Mouse (Mus musculus): Measurements from ENCODE around the gene Gpc3.

The Gpc3 gene

DNA sequence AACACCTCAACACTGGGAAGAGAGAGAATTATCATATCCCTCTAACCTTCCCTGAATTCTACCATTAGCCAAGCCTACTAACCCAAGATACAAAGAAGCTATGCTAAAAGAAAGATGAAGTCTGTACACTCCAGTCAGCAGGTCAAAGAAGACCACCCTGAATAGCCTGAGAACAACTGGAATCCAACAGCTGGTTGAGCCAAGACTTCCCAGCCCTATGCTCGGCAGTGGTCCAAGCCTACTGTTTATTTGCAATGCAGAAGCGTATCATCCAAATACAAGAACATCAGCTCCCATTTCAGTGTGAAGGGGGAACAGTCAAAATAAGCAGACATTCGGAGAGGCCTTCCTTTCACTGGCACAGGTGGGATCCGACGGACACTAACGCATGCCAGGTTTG is 56.3 kb downstream of the Gpc3 start:
- no peak for DNase-seq

DNA sequence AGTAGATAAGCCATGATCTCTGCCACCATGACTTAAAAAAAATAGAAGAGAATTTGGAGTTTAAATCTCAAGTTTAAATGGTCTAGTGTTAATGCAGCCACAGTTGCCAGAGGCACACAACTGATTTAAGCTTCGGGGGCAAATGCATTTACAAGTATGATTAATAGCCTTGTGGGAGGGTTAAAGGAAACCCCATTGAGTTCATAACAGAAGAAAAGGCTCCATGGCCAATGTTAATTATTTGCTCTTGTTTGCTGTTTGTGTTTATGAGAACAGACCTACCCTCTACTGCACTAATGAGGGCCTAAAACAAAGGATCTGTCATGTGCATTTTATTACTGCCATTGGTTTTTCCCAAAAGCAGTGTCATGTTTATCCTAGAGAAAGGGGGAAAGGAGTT is 62.5 kb downstream of the Gpc3 start:
- DNase-seq, result no peak

DNA sequence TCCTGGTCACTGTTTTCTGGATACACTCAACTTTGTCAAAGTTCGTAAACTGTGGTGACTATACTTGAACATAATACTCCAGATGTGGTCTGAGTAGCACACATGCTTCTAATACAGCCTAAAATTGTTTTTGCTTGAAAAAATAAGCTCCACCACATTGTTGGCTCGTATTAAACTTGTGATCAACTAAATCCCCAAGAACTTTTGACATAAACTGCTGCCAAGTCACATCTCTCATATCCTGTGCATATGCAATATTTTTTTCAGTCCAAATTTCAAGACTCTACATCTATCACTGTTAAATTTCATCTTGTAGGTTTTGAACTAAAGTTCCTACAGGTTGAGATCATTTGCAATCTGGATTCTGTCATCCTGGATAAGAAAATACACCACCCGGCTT is 69.1 kb downstream of the Gpc3 start:
- DNase-seq, result no peak

DNA sequence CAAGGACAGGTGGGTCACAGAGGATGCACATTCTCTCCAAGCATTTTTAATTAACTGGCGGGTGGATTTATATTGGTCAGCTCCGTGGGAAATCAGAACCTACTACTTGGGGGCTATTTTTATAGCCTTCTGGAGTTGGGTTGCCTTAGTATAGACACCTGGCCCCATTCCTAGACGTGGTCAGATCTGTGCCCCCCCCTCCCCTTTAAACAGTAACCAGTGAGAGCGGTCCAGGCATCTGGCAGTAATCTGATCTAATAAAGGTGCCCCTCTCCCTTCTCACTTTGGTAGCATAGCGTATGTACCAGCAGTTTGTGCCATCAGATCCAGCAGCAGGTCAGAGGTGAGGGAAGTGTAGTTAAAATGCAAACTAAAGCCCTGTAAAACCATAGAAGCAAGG is 76.5 kb downstream of the Gpc3 start:
- DNase-seq, result no peak

DNA sequence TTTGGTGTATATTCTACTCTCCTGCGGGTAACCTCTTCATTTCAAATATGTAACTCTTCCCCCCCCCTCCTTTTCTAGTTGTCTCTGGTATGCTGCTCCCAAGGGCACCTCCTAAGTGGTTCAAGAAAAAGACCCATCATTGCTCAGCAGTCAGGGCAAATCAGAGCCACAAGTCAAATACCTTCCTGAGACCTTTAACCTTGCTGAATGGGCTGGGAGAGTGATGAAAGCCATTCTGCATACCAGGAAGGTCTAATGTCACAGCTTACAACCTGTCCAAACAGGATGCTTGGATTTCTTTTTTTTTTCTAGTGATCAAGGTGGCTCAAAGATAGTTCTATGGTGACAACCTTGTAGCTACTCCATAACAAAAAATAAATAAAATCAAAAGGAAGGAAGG is 80.0 kb downstream of the Gpc3 start:
- DNase-seq, result no peak

DNA sequence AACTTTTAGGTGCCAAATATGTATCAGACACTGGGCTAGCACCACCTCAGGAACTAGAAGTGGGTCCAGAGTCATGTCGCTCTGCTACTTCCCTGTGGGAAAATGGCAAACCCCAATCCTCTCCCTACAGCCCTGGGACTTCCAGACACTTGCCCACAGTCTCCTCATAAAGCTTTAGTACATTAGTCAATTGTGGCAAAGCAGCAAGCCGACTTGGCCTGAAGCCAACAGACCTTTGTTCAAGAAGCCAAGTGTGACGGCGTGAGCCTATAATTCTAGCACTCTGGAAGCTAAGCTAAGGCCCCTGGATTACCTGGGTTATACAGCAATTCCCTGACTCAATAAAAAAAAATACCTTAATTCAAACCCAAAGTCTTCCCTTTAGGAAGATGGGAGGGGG is 80.7 kb downstream of the Gpc3 start:
- DNase-seq, result no peak

DNA sequence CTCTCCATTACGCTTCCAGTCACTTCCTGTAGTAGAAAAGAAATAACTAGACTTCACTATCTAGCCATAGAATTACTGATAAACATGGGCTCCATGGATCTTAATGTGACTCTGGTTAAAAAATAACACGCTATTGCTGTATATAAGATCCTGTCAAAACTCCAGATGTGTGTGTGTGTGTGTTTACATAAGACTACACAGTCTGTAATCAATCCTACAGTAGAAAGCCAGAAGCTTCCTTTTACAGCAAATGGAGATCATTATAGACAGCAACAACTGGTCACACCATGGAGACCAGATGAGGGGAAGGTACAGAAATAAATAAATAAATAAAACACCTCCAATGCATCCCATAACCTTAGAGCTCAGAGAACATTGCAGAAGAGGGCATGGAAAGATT is 81.6 kb downstream of the Gpc3 start:
- DNase-seq, result no peak

DNA sequence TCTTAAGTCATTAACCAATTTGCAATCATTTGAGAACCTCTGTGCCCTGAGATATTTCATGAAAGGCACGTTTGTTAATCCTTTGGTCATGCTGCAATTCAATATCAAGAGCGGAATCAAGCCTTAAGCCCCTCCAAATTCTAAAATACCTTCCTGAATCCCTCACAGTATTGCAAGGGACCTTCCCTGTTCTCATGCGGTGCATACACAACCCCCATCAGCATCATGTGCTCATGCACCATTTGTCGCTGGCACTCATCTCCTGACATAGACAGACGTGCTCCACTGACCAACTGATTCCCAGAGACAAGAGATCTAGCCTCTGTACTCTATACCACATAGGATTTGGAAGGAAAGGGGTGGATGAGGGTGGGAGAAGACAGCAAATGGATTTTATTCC is 87.7 kb downstream of the Gpc3 start:
- DNase-seq, result no peak

DNA sequence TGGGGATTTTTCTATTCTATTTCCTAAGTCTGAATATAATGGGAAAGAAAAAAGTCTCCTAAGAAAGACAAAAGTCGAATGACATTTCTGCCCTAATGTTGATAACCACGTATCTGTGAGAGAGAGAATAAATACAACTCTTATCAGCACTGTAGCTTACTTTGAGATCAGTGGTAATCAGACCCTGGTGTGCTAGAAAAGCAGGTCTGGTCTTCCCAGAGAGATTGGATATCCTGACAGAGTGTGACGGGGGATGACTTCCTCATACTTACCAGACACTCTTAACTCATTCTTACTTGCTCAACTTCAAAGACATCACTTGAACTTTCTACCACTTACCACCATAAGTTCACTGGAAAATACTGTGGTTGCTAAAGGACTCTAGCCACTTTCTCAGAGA is 88.6 kb downstream of the Gpc3 start:
- DNase-seq, result no peak

DNA sequence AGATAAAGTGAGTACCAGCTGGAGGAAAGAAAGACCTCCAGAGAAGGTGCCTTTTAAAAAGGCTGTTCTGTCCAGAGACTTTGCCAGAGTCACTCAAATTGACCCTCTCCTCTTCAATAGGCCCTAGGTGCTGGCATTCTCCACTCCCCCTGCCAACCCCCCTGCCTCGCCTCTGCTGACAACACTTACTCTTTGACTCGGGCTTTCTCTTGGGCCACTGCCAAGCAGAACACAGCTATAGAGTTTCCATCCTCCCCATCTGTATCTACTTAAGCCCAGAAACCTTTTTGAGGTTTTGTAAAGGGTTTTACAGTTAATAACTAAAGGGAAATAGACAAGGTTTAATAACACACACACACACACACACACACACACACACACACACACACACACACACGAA is 99.2 kb downstream of the Gpc3 start:
- no peak for DNase-seq

DNA sequence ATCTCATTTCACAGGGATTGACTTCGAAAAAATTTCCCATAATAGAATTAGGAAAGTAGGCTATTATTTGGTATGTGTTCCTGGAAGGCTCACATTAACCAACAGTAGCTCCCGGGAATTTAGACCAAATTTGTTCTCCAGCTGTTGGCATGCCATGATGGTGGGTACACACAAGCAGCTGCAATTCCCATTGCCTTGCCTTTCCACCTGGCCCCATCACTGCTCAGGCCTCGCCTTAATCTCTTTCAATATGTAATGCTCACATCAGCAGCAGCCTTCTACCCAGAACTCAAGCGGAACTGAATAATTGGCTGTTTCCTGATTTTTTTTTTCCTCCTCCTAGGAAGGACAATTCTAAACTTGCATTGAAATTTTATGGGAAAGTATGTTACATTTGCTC is 102.6 kb downstream of the Gpc3 start:
- no peak for DNase-seq

DNA sequence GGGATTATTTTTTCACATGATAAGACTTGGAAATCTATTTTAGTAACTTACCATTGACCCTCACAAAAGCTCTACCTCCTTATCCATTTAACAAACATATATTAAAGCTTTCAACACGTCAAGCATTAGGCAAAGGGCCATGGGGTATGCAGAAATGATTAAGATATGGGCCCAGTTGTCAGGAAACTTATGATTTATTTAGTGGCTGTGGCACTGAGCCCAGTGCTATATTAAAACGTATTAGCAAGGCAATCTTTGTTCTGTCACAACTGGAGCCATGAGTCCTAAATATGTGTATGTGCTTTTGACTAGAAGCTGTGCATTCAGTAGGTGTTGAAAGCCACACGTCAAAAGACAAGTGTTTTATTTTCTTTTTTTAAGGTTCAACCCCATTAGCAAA is 109.9 kb downstream of the Gpc3 start:
- no peak for DNase-seq

DNA sequence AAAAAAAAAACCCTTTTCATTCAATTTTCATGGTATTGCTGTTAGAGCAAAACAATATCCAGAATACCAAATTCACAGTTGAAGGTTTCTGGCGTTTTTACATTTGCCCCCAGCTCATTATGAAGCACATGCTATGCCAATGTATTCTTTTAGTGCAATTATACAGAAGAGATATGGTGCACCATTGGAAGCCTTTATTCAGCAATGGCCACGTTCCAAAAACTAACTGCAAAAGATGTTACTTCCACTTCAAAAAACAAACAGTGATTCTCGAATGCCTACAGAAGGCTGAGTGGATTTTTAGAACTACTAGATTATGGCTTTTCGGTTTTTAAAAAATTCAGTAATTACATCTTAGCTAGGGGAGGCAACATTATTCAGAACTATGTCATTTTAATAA is 124.3 kb downstream of the Gpc3 start:
- no peak for DNase-seq

DNA sequence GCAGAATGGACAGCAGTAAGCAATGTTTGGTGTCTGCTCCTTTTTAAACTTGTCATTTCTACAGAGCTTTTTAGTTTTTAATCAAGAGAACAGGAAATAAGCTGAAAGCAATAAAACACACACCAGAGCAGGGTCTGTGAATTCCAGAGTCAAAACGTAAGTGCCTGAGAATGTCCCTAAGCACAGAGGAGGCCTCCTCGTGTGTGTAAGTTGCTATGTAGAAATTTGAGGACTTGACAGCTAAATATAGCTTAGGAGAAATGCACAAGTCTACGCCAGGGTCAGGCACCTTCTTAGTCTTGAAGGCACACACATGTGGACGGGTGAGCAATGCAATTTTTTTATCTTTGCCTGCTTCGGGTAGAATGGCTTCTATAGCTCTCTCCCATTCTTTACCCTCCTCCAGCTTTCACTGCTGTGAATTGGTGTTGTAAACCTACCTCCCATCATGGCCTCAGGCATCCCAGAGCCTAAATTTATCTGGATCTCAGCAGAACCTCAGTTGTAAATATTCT is 158.6 kb downstream of the Gpc3 start:
- DNase-seq, result no peak

DNA sequence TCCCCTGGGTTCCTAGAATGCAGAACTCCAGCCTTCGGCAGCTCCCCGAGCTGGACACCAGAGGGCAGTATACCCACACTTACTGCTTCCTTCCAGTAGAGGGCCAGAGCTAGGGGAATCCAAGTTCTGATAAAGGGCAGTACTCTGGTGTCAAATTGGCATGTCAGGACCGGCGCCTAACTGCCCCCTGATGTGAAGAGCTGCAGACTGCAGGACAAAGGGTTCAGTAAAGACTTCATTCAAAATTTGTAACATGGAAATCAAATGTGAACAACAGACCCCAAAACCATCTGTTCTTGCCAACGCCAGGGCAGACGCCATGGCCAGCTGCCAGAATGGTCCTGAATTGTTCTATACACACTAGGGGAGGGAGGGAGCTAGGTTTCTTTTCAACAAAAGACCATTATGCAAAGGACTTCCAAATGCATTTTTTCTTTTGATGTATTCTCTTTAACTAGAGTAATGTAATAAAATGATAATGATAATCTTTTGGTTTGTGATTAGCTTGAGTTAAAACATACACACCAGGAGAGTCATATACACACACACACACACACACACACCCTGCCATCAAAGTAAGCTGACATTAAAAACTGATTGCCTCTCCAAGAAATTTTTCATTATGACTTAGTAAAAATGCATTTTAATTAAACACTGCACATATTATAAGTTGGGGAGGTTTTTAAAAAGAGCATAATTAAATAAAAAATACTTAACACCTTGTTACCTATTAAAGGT is 160.1 kb downstream of the Gpc3 start:
- DNase-seq, result peak; percentile 50

DNA sequence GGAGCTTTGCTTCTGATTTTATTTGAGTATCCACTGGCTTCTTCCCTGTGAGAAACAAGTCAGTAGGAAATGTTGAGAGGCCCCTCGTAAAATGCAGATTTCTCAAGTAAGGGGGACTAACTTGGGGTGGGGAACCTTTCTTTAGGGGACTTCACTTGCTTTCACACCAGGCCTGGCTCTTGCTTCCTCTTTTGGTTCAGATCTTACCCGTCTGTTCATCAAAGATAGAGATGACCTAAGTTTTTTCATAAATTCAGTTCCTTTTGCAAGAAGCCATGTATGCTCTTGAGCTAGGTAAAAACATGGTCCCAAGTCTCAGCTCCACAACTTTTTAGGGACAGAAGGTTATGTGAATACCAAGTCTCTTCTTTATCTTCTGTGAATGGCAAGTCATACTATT is 164.6 kb downstream of the Gpc3 start:
- no peak for DNase-seq

DNA sequence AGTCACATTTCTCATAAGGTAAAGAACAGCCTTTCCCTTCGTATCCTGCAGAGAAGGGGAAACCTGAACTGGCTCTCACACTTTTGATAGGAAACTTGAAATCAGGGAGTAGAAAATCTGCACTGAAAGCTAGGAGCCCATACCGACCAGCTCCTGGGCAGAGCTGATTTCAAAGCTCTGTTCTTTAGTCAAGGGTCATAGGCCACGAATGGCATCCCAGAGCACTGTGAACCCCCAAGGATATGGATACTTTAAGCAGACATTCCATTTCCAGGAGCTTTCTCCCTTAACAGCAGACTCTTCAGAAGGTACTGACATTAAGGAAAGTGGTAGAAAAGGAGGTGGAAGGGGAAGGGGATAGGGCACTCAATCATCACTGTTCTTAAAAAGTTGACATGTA is 165.3 kb downstream of the Gpc3 start:
- DNase-seq, result no peak

DNA sequence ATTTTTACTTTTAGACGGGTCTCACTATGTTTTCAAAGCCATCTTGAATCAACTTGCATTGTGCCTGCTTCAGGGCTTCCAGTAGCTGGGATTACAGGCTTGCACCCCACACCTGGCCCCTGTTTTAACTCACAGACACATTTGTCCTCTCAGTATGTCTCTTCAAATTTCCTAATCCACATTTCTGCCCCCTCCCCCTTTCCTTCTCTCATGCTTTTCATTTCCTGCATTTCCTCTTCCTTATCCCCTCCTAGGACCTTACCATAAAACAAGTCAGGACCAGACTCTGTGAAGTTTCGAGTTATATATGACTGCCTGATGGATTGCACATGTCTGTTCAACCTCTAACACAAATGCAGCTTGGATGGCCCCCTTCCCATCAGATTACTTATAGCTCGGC is 167.2 kb downstream of the Gpc3 start:
- no peak for DNase-seq

DNA sequence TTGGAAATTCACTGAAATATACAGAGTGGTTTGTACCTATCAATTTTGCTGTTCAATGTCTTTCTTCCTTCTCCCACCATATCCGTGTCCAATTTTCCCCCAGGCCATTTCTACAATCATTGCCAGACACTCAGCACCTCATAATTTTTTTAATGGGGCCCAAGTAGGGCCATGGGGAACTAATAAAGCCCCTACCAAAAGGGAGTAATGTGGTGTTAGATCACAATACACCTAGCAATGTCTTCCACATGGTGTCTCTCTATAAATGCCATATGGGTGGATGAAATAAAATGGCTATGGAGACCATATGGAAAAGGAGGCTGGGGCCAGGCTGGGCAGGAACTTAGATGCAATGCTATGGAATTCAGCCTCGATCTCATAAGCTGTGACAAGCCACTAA is 168.8 kb downstream of the Gpc3 start:
- no peak for DNase-seq

DNA sequence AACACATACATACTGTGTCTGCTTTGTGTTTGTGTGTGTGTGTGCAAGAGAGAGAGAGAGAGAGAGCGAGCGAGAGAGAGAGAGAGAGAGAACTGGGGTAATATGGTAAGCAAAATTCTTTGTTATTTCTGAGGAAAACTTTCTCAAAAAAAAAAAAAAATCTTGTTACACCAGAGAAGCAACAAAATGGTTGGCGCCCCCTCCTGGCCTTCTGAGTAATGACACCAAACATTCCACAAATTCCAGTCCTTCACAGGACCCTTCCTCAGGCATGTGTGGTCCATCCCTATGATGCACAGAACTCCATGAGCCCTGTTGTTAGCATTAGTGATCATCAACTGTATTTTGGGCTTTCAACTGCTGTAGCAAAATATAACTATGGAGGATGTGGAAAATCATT is 172.0 kb downstream of the Gpc3 start:
- DNase-seq, result no peak

DNA sequence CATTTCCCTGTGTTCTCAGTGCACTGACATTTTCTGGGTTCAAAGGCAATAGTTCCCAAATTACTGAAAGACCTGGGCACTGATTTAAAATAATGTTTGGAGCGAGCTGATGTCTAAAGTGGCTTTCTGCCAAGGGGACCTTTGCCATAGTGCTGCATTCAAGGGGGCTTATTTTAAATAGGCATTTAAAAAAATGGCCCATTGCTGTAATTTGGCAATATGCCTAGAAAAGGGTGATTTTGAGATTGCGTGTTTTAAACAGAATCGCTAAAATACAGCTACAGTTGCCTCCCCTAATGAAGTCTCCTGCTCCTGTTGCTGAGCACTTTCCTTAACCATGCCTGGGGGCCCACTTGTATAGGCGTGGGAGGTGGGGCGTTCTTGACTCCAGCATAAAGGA is 174.3 kb downstream of the Gpc3 start:
- no peak for DNase-seq

DNA sequence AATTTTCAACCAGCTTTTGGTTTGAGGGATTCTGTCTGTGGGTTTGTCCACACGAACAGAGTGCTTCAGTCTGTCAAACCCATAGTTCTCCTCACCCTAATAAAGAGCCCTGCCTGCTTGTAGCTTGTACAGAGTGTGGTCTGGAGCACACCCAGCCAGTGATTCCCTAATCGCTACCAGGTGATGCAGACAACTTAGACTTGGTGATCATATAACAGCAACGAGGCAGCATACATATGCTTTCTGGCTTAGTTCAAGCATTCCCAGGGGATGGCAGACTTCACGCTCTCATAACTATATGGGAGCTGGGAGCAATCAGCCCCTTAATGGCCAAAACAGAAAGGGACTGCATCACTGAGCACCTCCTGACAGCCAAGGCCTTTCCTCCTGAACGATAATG is 188.1 kb downstream of the Gpc3 start:
- no peak for DNase-seq

DNA sequence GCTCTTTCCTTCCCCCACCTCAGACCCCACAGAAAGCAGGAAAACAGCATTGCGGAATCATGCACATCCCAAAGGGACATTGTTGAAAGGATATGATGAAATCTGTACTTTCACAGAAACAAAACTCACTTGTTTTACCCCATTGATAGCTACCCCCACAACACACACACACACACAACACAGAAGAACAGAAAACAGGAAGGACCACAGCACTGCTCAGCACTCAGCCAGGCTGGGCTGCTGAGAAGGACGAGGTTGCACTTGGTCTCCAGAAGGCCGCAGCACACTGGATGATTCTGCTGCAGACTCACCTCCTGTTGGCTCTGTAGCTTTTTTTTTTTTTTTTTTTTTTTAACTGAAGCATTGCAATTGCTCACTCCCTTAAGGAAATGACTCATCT is 193.9 kb downstream of the Gpc3 start:
- no peak for DNase-seq

DNA sequence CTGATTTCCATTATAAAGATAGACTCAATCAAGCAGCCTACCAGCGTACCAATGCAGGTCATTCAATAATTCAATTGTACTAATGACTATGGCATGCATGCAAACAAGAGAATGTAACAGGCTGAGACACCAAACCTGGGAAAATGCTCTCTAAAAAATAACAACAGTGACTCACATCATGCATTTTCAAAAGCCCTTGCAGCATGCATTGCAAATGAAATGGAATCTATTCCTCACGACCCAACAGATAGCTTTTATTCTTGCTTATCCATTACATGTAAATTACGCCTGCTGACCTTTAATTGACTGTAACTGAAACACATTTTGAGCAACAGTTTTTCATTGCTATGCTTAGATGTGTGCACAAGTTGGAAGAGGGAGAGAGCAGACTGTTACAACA is 200.8 kb downstream of the Gpc3 start:
- DNase-seq, result no peak

DNA sequence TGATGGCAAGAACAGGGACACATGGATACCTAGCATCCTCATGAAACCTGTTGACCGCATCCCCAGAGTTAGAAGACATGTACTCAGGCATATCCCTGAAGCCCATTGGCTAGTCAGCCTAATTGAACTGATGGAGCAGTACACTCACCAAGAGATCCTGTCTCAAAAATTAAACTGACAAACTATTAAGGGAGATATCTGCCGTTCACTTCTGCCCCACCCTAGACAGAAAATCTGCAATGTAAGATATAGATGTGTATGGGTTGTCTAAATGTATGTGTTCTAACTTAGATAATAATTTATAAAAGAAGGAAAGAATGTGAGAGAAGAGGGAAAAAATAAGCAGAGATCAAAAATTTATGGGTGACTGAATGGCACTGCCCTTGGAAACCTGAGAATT is 212.6 kb downstream of the Gpc3 start:
- DNase-seq, result no peak

DNA sequence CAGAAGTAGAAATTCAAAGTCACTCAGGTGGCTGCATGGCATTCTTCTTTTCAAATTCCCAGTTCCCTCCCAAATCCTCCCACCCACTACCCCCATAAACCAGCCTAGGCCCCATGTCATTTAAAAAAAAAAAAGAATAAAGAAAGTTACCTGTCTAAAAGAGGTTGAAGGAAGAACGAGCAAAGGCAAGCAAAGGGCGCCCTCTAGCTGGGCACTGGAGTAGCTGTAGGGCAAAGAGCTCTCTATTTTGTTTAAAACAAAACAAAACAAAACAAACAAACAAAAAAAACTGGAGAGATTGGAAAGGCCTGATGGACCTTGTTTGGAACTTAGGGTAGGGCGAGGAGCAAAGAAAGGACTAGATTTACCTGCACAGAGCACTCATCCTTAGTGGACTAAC is 238.6 kb downstream of the Gpc3 start:
- no peak for DNase-seq
